Mouse (Mus musculus) retina, postnatal 1 day (tissue): ENCODE data around the gene Tcf20.

Experiments
- DNase-seq: peaks from one replicate; pipeline ENCODE4 v3.0.0-alpha.2; 2012

The Tcf20 gene

GRCm38 (mm10) chr15:82956721-82957120 is 31.0 kb downstream of the Tcf20 start:
- DNase-seq: no peak

GRCm38 (mm10) chr15:82956310-82956709 is 31.4 kb downstream of the Tcf20 start:
- DNase-seq: no peak

- no peak for DNase-seq
Measured at GRCm38 (mm10) chr15:82955286-82955685, 32.4 kb downstream of the Tcf20 start.

- peak; percentile 59 for DNase-seq
Measured at GRCm38 (mm10) chr15:82954034-82954433, 33.6 kb downstream of the Tcf20 start.

- peak; percentile 63 for DNase-seq
Measured at GRCm38 (mm10) chr15:82953096-82953495, 34.6 kb downstream of the Tcf20 start.

GRCm38 (mm10) chr15:82952292-82952705 is 35.4 kb downstream of the Tcf20 start:
- peak; percentile 94 for DNase-seq

- no peak for DNase-seq
Measured at GRCm38 (mm10) chr15:82950246-82950645, 37.4 kb downstream of the Tcf20 start.

- peak; percentile 64 for DNase-seq
Measured at GRCm38 (mm10) chr15:82947431-82947830, 40.2 kb downstream of the Tcf20 start.

- no peak for DNase-seq
Measured at GRCm38 (mm10) chr15:82944479-82945195, 43.0 kb downstream of the Tcf20 start.

GRCm38 (mm10) chr15:82941733-82942132 is 45.9 kb downstream of the Tcf20 start:
- DNase-seq: no peak

GRCm38 (mm10) chr15:82940494-82941214 is 47.0 kb downstream of the Tcf20 start:
- no peak for DNase-seq

GRCm38 (mm10) chr15:82938155-82938569 is 49.5 kb downstream of the Tcf20 start:
- peak; percentile 62 for DNase-seq

GRCm38 (mm10) chr15:82937428-82937992 is 50.2 kb downstream of the Tcf20 start:
- DNase-seq: peak; percentile 67

- DNase-seq: no peak
Measured at GRCm38 (mm10) chr15:82934971-82935370, 52.7 kb downstream of the Tcf20 start.

- DNase-seq: no peak
Measured at GRCm38 (mm10) chr15:82932936-82933650, 54.6 kb downstream of the Tcf20 start.

- no peak for DNase-seq
Measured at GRCm38 (mm10) chr15:82931436-82931835, 56.2 kb downstream of the Tcf20 start.

GRCm38 (mm10) chr15:82929595-82929994 is 58.1 kb downstream of the Tcf20 start:
- DNase-seq: peak; percentile 60

GRCm38 (mm10) chr15:82928844-82929243 is 58.8 kb downstream of the Tcf20 start:
- DNase-seq: no peak

- no peak for DNase-seq
Measured at GRCm38 (mm10) chr15:82928023-82928422, 59.6 kb downstream of the Tcf20 start.

GRCm38 (mm10) chr15:82927057-82927456 is 60.6 kb downstream of the Tcf20 start:
- no peak for DNase-seq

GRCm38 (mm10) chr15:82924679-82925425 is 62.8 kb downstream of the Tcf20 start:
- peak; percentile 64 for DNase-seq

- no peak for DNase-seq
Measured at GRCm38 (mm10) chr15:82923531-82923930, 64.1 kb downstream of the Tcf20 start.
